Comparison of ENCODE assay signal across 11 mouse cellular contexts in genomic region chr4:58620641-58621040, GRCm38 (mm10).
"Had no signal": no experiment of that assay in that cellular context is flagged by ENCODE, and none has a peak within 500 bp of the region (broad histone marks: within the 10 kb centered on the region; RNA-seq: fewer than 3 reads in every experiment).

No protein-coding gene starts in this region.

- H3K9ac ChIP-seq: kidney, embryonic 15.5 days; limb, embryonic 12.5 days; liver, embryonic 13.5 days; liver, postnatal 0 days; lung, embryonic 15.5 days; midbrain, embryonic 15.5 days; neural tube, embryonic 12.5 days had no signal

- H3K4me2 ChIP-seq: kidney, embryonic 15.5 days; limb, embryonic 12.5 days; liver, embryonic 13.5 days; lung, embryonic 15.5 days; midbrain, embryonic 15.5 days; neural tube, embryonic 12.5 days had no signal

- ATAC-seq: liver, postnatal 0 days; midbrain, embryonic 15.5 days had no signal

- H3K9me3 ChIP-seq: kidney, embryonic 15.5 days; liver, embryonic 13.5 days; lung, embryonic 15.5 days; midbrain, embryonic 15.5 days; neural tube, embryonic 12.5 days had no signal

- H3K4me3 ChIP-seq: kidney, embryonic 15.5 days; limb, embryonic 12.5 days; liver, embryonic 13.5 days; lung, embryonic 15.5 days; midbrain, embryonic 15.5 days; neural tube, embryonic 12.5 days had no signal

- H3K27me3 ChIP-seq: kidney, embryonic 15.5 days; limb, embryonic 12.5 days; liver, embryonic 13.5 days; lung, embryonic 15.5 days; midbrain, embryonic 15.5 days; neural tube, embryonic 12.5 days had no signal

- DNase-seq: kidney, postnatal 14 days; liver; liver, embryonic 13.5 days; liver, postnatal 0 days; thymus, postnatal 14 days had no signal

- H3K27ac ChIP-seq: kidney, embryonic 15.5 days; limb, embryonic 12.5 days; liver, embryonic 13.5 days; lung, embryonic 15.5 days; midbrain, embryonic 15.5 days; neural tube, embryonic 12.5 days; stomach, postnatal 0 days had no signal

- H3K4me1 ChIP-seq: kidney, embryonic 15.5 days; limb, embryonic 12.5 days; liver, embryonic 13.5 days; lung, embryonic 15.5 days; midbrain, embryonic 15.5 days; neural tube, embryonic 12.5 days had no signal

- H3K36me3 ChIP-seq: kidney, embryonic 15.5 days; limb, embryonic 12.5 days; liver, embryonic 13.5 days; lung, embryonic 15.5 days; midbrain, embryonic 15.5 days; neural tube, embryonic 12.5 days had no signal
